Mouse (Mus musculus) liver, postnatal 0 days (tissue): ENCODE measurements around the gene Ino80. TPM values are rescaled to one million over a fixed set of nuclear protein-coding genes. Genes with fewer than 3 reads are reported as not detected.
"Not testable (repeated sequence)": the region's sequence is repeated elsewhere in the genome, so short reads cannot be mapped to it uniquely, and the experiment has no call there.

Source experiments
- ATAC-seq: fragments of 200-750 bp; cut with Nextera tagmentation; 2 replicates; pipeline ENCODE4 v1.8.0; 2017; ENCODE audit warnings: mild to moderate bottlenecking, moderate library complexity
- DNase-seq: peaks from one replicate; pipeline ENCODE4 v3.0.0-alpha.2; 2016
- H3K27ac ChIP-seq: fragments of 300-500 bp; sonication (generic); 2 replicates; pipeline ENCODE4 v1.5.1; 2014; ENCODE audit warnings: antibody characterized with exemption, moderate library complexity, mild to moderate bottlenecking, low read depth
- H3K27me3 ChIP-seq: fragments of 300-500 bp; sonication (generic); 2 replicates; pipeline ENCODE4 v1.6.1; 2014; ENCODE audit warnings: low read length, control low read depth, mixed read lengths; ENCODE audit not compliant: insufficient read depth
- H3K36me3 ChIP-seq: fragments of 300-500 bp; sonication (generic); replicated peaks from 2 replicates; pipeline ENCODE4 v1.6.1; 2014; ENCODE audit warnings: mild to moderate bottlenecking, control low read depth, low read length, moderate library complexity, mixed read lengths; ENCODE audit not compliant: insufficient read depth
- H3K4me1 ChIP-seq: fragments of 300-500 bp; sonication (generic); 2 replicates; pipeline ENCODE4 v1.6.1; 2014; ENCODE audit warnings: antibody characterized with exemption, mild to moderate bottlenecking, control low read depth; ENCODE audit not compliant: insufficient read depth
- H3K4me2 ChIP-seq: fragments of 300-500 bp; sonication (generic); 2 replicates; pipeline ENCODE4 v1.6.1; 2014; ENCODE audit warnings: low read depth, mild to moderate bottlenecking, low read length, moderate library complexity, mixed read lengths
- H3K4me3 ChIP-seq: fragments of 300-500 bp; sonication (generic); 2 replicates; pipeline ENCODE4 v1.5.1; 2014; ENCODE audit warnings: low read depth, low read length
- H3K9ac ChIP-seq: fragments of 300-500 bp; sonication (generic); replicated peaks from 2 replicates; pipeline ENCODE4 v1.6.1; 2014; ENCODE audit warnings: mild to moderate bottlenecking, moderate library complexity
- H3K9me3 ChIP-seq: fragments of 300-500 bp; sonication (generic); 2 replicates; pipeline ENCODE4 v1.6.1; 2016; ENCODE audit warnings: mild to moderate bottlenecking, control low read depth, low read length, mixed read lengths
- CTCF ChIP-seq: sonication (generic); IDR thresholded peaks from 2 replicates; pipeline ENCODE4 v1.5.1; 2016; ENCODE audit warnings: antibody characterized with exemption, low read depth
- EP300 ChIP-seq: IDR thresholded peaks from 2 replicates; pipeline ENCODE4 v1.6.1; 2016; ENCODE audit warnings: antibody characterized with exemption, low read depth, mild to moderate bottlenecking
- WGBS: fragments of 180-500 bp; shearing (Covaris S2); extraction: QIAGEN DNeasy Blood & Tissue Kit; methylation state at CpG from one replicate; pipeline ENCODE4 v1.1.7; 2014; ENCODE audit not compliant: insufficient replicate concordance; 5-methylcytosine and 5-hydroxymethylcytosine counted together
- polyA plus RNA-seq: library from polyadenylated mRNA; unstranded; fragments of >200 nt; fragmentation: Nextera tagmentation; extraction: Ambion mirVana; gene quantifications from 2 replicates; pipeline ENCODE4 v1.2.1, GENCODE M21; 2015

Ino80 gene
- polyA plus RNA-seq, 1 experiment from 2014 or later: 0.97 TPM

- 80% methylated on average over 3 of the region's 3 CpGs for WGBS
- no peaks in the 10 kb centered on the region for H3K9me3 ChIP-seq
- H3K27me3 ChIP-seq: no peaks in the 10 kb centered on the region
- no peak overlapping the region for H3K4me2 ChIP-seq
- H3K27ac ChIP-seq: no peak overlapping the region
- ATAC-seq (no peak), DNase-seq (peak; percentile 22)
- TF ChIP-seq CTCF: peak; percentile 52
- no peak for TF ChIP-seq EP300
- H3K4me1 ChIP-seq: no peaks in the 10 kb centered on the region; the same call in 1 of the 2 replicates
- H3K4me3 ChIP-seq: no peak overlapping the region
- H3K36me3 ChIP-seq: no peaks in the 10 kb centered on the region
- H3K9ac ChIP-seq: no peak overlapping the region
Measured at GRCm38 (mm10) chr2:119512292-119512691, 34.8 kb upstream of the Ino80 start.

- ATAC-seq (peak; percentile 48; the same call in 1 of the 2 replicates), DNase-seq (no peak)
- no peak overlapping the region for H3K27ac ChIP-seq
- no peaks in the 10 kb centered on the region for H3K27me3 ChIP-seq
- no peak overlapping the region for H3K4me2 ChIP-seq
- no peak overlapping the region for H3K4me3 ChIP-seq
- H3K9me3 ChIP-seq: no peaks in the 10 kb centered on the region
- 85% methylated on average over 2 of the region's 2 CpGs for WGBS
- H3K36me3 ChIP-seq: no peaks in the 10 kb centered on the region
- H3K9ac ChIP-seq: no peak overlapping the region
- H3K4me1 ChIP-seq: no peaks in the 10 kb centered on the region
- TF ChIP-seq EP300 (no peak), CTCF (no peak)
Measured at GRCm38 (mm10) chr2:119510856-119511255, 33.4 kb upstream of the Ino80 start.

GRCm38 (mm10) chr2:119508518-119508917 is 31.0 kb upstream of the Ino80 start:
- H3K36me3 ChIP-seq, H3K4me2 ChIP-seq, H3K27me3 ChIP-seq, ATAC-seq, H3K4me3 ChIP-seq, H3K4me1 ChIP-seq, DNase-seq, H3K9ac ChIP-seq, H3K9me3 ChIP-seq, H3K27ac ChIP-seq: not testable (repeated sequence)
- WGBS: 55% methylated on average over 7 of the region's 7 CpGs

GRCm38 (mm10) chr2:119507108-119507507 is 29.6 kb upstream of the Ino80 start:
- no peaks in the 10 kb centered on the region for H3K36me3 ChIP-seq
- H3K27me3 ChIP-seq: no peaks in the 10 kb centered on the region
- DNase-seq: peak; percentile 18
- no peak for ATAC-seq
- TF ChIP-seq EP300 (no peak), CTCF (peak; percentile 49)
- H3K27ac ChIP-seq: no peak overlapping the region
- H3K9ac ChIP-seq: no peak overlapping the region
- no peaks in the 10 kb centered on the region for H3K9me3 ChIP-seq
- no peak overlapping the region for H3K4me2 ChIP-seq
- no peak overlapping the region for H3K4me3 ChIP-seq
- no peaks in the 10 kb centered on the region for H3K4me1 ChIP-seq

- no peaks in the 10 kb centered on the region for H3K27me3 ChIP-seq
- DNase-seq (no peak), ATAC-seq (no peak)
- H3K27ac ChIP-seq: no peak overlapping the region
- no peak overlapping the region for H3K4me3 ChIP-seq
- H3K9me3 ChIP-seq: no peaks in the 10 kb centered on the region
- H3K4me1 ChIP-seq: no peaks in the 10 kb centered on the region
- WGBS: 73% methylated on average over 2 of the region's 2 CpGs
- H3K36me3 ChIP-seq: no peaks in the 10 kb centered on the region
- no peak overlapping the region for H3K4me2 ChIP-seq
- TF ChIP-seq EP300 (no peak), CTCF (no peak)
- H3K9ac ChIP-seq: no peak overlapping the region
Measured at GRCm38 (mm10) chr2:119500965-119501652, 23.6 kb upstream of the Ino80 start.

- 50% methylated on average over 2 of the region's 2 CpGs for WGBS
- H3K27me3 ChIP-seq: no peaks in the 10 kb centered on the region
- H3K4me1 ChIP-seq: no peaks in the 10 kb centered on the region
- ATAC-seq (no peak), DNase-seq (no peak)
- no peaks in the 10 kb centered on the region for H3K36me3 ChIP-seq
- H3K4me3 ChIP-seq: no peak overlapping the region
- H3K27ac ChIP-seq: no peak overlapping the region
- no peaks in the 10 kb centered on the region for H3K9me3 ChIP-seq
- no peak for TF ChIP-seq CTCF
- TF ChIP-seq EP300: no peak
- H3K9ac ChIP-seq: no peak overlapping the region
- no peak overlapping the region for H3K4me2 ChIP-seq
Measured at GRCm38 (mm10) chr2:119498859-119499258, 21.4 kb upstream of the Ino80 start.

GRCm38 (mm10) chr2:119496082-119496481 is 18.6 kb upstream of the Ino80 start:
- WGBS: 88% methylated on average over 2 of the region's 2 CpGs
- no peaks in the 10 kb centered on the region for H3K4me1 ChIP-seq
- H3K27ac ChIP-seq: no peak overlapping the region
- no peak for TF ChIP-seq EP300
- no peak for TF ChIP-seq CTCF
- no peak overlapping the region for H3K4me3 ChIP-seq
- H3K27me3 ChIP-seq: no peaks in the 10 kb centered on the region
- ATAC-seq (no peak), DNase-seq (no peak)
- H3K9me3 ChIP-seq: no peaks in the 10 kb centered on the region
- H3K36me3 ChIP-seq: no peaks in the 10 kb centered on the region
- H3K4me2 ChIP-seq: no peak overlapping the region
- H3K9ac ChIP-seq: no peak overlapping the region
